Mouse (Mus musculus) stomach, postnatal 0 days (tissue): ENCODE results near the gene Itga3.

ENCODE experiments used
- CTCF ChIP-seq: IDR thresholded peaks from 2 replicates; pipeline ENCODE4 v1.5.1; 2016; ENCODE audit warnings: antibody characterized with exemption, low read depth, mild to moderate bottlenecking, moderate library complexity
- EP300 ChIP-seq: optimal IDR thresholded peaks from 2 replicates; pipeline ENCODE3; 2016; ENCODE audit warnings: antibody characterized with exemption

DNA sequence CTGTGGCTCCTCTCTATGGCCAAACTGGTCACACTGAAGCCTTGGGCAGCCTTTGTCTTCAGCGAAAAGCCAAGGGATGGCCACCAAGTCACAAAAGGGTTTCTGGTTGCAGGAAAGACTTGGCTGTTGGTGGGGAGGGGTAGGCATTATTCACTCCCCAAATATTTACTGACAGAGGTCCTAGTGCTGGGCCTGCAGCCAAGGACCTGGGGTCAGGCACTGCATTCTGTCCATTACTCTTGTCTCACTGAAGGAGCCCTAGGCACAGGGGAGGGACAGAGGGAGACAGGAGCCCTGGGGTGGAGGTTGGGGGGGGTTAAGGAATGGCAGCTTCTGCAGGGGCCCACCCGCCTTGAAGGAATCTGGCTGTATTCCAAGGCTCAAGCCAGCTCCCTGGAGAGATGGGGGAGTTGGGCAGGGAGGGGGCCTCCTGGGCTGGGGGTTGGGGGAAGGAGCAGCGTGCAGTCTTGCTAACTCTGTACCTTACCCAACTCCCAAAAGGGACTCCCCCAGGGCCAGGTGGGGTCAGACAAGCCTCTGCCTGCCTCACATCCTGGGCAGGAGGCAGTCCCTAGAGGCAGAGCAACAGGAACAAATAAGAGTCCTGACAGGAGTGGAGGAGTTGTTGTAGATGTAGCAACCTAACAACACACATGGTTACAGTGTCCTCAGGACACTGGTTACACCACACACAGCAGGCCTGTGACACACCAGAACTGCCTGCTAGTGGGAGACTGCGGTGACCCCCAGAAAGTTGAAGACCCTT, 20.2 kb upstream of the Itga3 start:
- TF ChIP-seq CTCF (no peak), EP300 (no peak)
